Mouse (Mus musculus): Measurements from ENCODE around the gene Ccl26.

Ccl26 gene

GRCm38 (mm10) chr5:135544032-135544558, 19.3 kb downstream of the Ccl26 start:
- DNase-seq (ENCODE audit: extremely low read depth, low read depth, low spot score), result no peak

GRCm38 (mm10) chr5:135537794-135538214, 25.6 kb downstream of the Ccl26 start:
- no peak for DNase-seq (ENCODE audit: extremely low read depth, low read depth, low spot score)

DNA sequence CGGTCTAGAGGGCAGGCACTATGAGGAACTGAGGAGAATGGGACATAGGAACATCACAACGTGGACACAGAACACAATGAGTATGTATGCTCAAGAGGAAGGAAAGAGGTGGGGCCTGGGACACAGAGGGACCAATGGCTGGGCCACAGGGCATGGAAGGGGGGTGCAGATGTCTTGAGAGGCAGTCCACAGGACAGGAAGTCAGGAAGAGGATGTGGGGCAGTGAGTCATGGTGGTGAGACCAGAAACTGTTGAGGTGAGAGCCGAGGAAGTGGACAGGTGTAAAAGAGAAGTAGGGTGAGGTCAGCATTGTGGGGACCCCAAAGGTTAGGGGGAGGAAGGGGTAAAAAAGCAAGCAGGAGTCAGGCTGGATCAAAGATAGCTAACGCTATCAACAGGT, 26.0 kb downstream of the Ccl26 start:
- no peak for DNase-seq (ENCODE audit: extremely low read depth, low read depth, low spot score)

- no peak for DNase-seq (ENCODE audit: extremely low read depth, low read depth, low spot score)
Observed at GRCm38 (mm10) chr5:135535867-135536266, 27.5 kb downstream of the Ccl26 start.

DNA sequence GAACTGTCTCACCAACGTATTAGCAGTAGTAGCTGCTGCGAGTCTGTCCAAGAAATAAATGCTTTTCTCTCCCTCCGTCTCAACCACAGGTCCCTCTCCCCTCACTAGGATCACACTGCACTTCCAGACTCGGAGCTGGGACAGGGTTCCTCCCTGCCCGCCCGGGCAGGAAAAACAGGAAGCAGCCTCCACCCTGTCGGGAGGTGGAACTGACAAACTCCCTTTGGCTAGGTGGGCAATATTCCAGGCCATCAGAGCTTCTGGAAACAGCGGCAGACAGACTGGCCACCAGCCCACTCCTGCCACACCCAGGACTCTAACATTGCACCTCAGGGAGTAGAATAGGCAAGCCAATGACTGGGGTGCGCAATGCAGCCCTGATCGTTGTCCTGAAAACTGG, 29.9 kb downstream of the Ccl26 start:
- DNase-seq (ENCODE audit: extremely low read depth, low read depth, low spot score), result no peak

DNA sequence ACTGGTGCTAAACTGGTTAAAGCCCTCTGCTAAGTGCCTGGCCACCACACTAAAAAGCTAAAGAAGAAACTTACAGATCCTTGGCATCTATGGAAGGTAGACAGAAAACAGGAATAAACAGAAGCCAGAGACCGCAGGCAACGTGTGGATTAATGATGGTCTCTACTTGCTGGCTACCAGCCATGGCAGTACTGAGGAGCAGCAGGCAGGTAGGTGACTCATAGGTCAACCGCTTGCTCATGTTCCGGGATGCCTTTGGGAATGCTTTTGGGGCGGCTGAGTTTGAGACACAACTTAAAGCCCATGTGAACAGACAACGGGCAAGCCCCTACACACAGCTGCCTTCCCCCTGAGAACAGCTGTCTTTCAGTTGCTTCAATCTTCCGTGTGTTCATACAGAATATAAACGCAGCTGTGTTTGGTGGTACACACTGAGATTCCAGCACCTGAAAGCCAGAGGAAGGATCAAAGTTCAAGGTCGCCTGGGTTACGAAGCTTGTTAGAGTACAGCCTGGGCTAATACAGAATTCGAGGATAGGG, 32.0 kb downstream of the Ccl26 start:
- DNase-seq (ENCODE audit: extremely low read depth, low read depth, low spot score), result no peak

DNA sequence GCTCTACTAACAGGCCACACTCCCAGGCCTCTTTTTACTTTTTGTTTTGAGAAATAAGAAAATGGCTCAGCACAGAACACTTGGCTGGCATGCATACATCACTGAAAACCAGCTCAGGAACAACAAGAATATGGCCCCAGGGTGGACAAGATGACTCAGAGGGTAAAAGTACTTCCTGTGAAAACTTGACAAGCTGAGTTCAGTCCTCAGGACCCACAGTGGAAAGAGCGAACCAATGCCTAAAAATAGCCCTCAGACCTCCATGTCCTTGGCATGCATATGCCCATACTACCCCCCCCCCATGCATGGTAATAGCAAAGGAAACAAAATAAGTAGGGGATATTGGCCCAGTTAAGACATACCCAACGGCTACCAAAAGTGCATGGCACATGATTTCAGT, 33.4 kb downstream of the Ccl26 start:
- no peak for DNase-seq (ENCODE audit: extremely low read depth, low read depth, low spot score)

DNA sequence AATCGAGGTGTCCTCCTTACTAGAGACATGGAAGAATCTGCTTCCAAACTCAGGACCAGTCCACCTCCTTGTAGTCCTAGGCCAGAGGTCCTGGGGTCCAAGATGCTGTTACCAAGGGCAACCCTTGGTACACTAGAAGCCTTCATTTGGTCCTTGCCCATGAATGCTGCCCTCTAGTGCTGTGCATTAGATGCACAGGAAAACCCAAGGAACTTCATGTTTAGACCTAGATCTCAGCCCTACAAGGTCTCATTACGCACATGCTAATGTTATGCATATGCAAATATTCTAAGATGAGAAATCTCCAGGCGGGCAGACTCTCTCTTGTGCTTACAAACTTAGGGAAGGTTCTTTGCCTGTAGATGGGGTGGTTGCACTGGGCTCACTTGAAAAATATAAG, 34.1 kb downstream of the Ccl26 start:
- DNase-seq (ENCODE audit: extremely low read depth, low read depth, low spot score), result no peak

DNA sequence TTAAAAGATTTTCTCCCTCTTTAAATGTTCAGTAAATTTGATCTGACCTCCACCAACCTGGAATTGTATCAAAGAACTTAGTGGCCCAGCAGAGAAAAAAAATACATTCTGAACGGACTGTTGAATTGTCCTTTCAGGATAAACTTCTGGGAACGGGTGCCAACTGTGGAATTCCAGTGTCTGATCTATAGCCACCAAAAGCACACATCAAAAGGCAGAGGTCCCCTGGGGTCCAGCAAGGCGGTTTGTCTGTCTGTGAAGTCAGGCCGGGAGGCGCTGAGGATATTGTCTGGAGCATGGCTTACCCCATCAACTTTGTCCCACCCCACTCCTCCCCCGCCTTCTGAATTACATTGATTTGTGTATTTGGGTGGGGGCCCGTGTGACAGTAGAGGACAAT, 35.4 kb downstream of the Ccl26 start:
- no peak for DNase-seq (ENCODE audit: extremely low read depth, low read depth, low spot score)

DNA sequence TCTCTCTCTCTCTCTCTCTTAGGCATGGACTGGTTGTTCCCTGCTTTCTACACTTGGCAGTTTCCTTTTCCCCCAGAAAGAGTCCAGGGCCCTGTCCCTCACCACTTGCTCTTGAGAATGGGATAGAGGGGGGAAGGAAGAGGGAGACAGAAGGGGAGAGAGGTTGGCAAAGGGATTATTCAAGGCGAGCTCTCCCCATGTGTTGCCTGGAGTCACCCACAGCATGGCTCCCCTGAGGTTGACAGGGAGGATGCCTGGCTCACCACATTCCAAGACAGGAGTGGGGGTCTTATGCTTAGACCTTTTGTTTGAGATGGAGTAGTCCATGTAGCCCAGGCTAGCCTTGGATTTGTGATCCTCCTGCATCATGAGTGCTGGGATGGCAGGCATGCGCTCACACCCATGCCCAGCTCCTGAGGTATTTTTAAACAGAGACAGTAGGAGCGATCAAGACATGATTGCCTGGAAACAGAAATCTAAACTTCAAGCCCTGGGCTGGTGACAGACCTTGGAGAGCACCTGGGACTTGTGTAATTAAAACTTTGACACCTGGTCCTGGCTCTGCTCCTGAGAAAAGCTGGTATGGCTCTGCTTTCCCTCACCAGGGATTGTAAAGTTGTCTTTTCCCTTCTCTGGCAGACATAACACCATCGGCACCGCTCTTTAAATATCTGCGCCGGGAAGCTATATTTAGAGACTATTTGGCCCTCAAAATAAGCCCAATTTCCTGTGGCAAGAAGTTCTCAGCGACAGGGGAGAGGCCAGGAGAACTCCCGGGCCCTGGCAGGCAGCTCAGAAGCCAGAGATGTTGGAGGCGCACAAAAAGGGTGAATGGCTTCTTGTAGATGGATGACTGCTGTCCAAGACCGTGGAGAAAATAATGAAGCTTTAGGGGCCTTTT, 38.5 kb downstream of the Ccl26 start:
- DNase-seq (ENCODE audit: extremely low read depth, low read depth, low spot score), result no peak

- no peak for DNase-seq (ENCODE audit: extremely low read depth, low read depth, low spot score)
Observed at GRCm38 (mm10) chr5:135524087-135524486, 39.3 kb downstream of the Ccl26 start.

- no peak for DNase-seq (ENCODE audit: extremely low read depth, low read depth, low spot score)
Observed at GRCm38 (mm10) chr5:135522111-135522722, 41.2 kb downstream of the Ccl26 start.

DNA sequence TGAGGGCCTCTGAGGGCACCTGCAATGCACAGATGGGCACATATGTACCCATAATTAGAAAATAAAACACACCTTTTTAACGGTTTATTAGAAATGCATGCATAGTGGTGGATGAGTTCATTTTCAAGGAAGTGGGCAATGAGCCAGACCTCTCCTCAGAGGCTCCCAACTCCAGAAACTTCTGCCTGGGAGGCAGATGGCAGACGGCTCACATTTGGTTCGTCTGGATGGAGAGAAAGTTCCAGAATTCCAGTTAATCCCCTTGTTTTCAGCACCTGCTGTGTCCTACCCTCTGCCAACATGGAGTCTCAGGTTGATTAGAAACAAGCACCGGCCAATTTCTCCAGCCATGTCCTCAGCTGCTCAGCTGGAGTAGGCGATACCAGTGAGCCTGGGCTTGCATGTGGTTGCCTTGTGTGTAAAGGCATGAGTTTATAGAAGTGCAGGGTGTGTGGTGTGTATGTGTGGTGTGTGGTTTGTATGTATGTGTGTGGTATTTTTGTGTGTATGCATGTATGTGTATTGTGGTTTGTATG, 46.0 kb downstream of the Ccl26 start:
- DNase-seq (ENCODE audit: extremely low read depth, low read depth, low spot score), result no peak

DNA sequence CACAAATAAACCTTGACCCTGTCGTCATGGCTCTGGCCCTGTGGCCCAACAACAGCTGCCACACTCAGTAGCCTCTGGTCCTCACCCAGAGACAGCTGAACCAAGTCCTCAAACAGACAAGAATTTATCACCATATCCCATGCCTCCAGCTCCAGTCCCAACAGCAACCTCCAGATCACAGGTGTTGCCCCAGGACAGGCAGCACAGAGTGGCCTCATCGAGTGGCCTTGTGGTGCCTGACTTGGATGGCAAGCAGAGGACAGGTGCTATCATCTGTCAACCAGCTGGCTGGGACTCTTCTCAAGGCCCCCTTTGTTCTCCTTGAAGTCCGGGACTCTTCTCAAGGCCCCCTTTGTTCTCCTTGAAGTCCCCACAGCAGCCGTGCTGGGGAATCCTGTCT, 50.2 kb downstream of the Ccl26 start:
- DNase-seq (ENCODE audit: extremely low read depth, low read depth, low spot score), result no peak

DNA sequence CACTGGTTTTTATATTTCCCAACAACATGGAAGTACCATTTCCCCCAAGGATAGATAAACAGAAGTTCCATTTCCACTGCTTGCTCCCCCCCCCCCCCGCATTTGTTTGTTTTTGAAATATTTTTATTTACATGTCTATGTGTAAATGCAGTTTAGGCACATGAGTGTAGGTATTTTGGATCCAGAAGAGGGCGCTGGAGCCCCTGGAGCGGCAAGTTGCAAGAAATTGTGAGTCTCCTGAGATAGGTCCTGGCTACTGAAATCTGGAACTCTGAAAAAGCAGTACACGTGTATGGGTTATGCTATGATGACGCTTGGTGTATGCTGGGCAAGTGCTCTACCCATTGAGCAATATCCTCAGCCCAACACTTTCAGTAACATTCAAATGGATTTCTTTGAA, 52.3 kb downstream of the Ccl26 start:
- no peak for DNase-seq (ENCODE audit: extremely low read depth, low read depth, low spot score)

Data from fat pad, adult 2 months (tissue).